Mouse (Mus musculus) left cerebral cortex, adult 8-10 months (tissue): ENCODE measurements around the gene Fam178b. TPM values are rescaled to one million over a fixed set of nuclear protein-coding genes. Genes with fewer than 3 reads are reported as not detected.

Experiments used
- DNase-seq, 2 experiments: peaks; one replicate each; pipeline ENCODE4 v3.0.0; 2022; ENCODE audit warnings: low spot score in 2 of 2
- total RNA-seq, 4 experiments: library from RNA; stranded (reverse); gene quantifications; 2 replicates each; pipeline ENCODE4 v1.2.4; 2022

Gene Fam178b
- total RNA-seq, 4 experiments from 2014 or later, result 0.57 TPM; not detected in 3

DNA sequence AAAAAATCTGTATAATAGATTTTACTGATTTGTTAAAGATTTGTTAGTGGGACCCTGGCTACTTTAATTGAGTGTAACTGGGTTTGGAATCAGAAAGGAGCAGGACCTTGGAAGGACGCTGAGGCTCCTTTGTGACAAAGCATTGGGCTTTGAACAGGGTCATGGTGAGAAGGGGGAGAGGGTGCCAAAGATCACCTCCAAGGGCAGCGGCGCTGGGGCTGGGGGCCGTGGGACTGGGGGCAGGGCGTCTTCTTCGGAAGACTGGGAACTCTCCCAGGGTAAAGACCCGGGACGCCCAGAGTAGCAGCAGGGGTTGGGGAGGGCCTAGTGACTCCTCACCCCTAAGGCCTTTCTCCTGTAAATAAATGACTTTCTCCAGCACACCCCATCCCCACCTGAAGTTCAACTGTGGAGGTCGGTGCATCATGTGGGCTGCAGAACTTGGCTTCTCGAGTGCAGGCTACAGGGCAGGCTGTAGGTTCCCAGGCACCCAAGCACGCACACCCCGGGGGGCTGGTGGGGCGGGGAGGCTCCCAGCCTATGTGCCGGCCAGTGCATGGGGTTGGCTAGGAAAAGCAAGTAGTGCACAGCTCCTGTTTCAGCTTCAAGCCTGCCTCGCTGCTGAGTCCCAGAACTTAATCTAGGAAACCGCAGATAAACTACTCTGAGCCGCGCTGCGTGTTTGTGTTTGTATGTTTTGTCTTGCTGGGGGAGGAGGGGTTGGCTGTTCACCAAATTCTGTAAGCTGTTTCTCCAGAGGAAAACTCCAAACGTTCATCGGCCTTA lies 115.0 kb downstream of the Fam178b start:
- DNase-seq, result no peak

DNA sequence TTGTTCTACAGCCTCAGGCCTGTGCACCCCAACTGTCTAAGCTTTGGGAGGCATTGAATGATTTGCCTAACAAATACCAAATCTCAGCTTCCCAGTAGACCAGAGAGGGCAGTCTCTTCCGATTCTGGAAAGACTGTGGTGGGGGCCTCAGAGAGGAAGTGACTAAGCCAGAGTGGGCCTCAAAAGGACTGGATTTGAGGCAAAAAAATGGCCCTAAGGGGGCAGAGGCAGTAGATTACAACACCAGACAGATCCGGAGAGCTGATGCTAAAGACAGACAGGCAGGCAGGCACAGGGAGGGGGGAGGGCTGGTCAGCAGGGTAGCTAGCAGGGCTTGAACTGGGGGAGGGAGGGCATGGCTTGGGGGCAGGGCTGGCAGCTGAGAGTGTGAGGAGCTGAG lies 116.6 kb downstream of the Fam178b start:
- no peak for DNase-seq

DNA sequence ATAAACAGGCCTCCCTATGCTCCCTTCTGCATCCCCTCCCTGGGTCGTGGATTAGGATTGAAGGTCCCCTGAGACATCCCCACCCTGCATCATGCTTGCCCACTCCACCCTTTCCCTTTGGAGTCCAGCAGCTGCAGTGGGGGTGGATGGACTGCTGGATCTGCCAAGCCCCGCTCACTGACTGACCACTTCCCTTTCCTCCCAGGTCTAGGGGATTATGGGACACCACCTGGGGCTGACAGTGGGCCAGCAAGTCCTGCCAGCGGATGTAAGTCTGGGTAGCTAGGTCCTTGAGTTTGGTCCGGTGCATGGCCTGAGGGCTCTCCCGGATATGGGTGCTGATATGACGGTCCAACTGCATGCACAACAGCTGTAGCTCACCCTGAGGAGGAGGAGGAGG lies 118.9 kb downstream of the Fam178b start:
- DNase-seq, result no peak

DNA sequence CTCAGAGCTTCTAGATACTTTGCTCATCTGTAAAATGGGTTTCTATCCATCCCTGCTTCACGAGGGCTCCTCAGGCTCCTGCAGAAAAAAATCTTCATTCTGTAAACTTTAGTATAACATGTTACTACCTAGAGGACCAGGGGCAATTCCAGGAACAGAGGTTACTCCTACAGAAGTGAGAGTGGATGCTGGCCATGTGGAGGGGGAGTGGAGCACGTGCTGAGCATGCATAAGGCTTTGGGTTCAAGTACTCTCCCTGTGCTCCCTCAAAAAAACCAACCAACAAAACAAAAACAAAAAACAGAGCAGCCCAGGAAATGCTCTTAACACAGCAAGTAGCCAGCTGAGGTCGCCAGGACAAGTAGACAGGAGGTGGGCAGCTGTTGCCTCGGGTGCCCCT lies 119.4 kb downstream of the Fam178b start:
- DNase-seq, result no peak

DNA sequence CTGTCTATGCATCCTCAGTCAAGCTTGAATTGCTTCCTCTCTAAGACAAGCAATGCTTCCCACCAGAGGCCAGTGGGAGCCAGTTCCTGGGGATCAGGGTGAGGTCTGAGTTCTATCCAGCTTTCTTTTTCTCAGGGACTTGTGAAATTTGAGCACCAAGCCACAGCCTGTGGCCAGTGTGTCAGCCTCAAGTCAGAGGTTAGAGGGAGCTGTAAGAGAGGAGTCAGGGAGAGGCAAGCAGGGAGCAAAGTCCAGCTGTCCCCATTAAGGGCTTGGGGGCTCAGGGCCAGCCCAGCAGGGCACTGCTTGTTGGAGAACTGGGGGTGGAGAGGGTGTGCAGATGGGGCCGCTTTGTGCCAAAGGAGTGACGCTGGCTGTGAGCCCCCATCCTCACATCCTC lies 119.8 kb downstream of the Fam178b start:
- DNase-seq, result no peak

DNA sequence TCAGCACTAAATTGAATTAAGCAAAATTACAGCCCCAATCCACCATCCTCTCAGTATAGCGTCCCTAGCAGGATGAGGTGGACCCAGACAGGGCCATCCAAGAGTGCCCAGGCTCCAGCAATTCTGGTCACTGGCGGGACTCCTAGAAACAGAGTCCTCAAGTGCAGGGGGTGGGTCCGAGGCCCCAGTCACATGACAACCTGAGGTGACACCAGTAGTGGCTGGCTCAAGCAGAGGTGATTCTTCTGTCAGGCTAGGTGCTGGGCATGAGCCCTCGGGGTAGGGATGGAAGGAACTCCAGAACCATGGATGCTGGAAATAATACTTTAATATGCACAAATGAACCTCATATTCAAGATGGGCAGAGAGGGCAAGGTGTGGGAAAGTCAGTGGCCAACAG lies 120.6 kb downstream of the Fam178b start:
- no peak for DNase-seq

DNA sequence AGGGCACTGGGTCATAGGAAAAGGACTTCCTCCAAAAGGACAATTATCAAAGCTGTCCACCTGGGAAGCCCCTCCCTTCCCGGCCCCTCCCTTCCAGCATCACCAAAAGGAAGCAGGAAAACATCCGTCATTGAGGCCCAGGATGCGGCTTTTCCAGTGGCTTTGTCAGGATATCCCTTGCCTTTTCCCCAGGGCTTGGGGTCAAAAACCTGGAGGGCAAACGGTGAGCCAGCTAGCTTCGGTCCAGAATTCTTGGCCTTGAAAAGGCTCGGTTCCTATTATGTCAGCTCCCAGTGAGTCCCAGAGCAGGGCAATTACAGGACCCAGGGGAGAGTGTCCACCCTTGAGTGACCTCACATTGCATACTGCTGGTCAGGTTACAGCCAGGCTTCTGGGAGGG lies 122.1 kb downstream of the Fam178b start:
- no peak for DNase-seq

DNA sequence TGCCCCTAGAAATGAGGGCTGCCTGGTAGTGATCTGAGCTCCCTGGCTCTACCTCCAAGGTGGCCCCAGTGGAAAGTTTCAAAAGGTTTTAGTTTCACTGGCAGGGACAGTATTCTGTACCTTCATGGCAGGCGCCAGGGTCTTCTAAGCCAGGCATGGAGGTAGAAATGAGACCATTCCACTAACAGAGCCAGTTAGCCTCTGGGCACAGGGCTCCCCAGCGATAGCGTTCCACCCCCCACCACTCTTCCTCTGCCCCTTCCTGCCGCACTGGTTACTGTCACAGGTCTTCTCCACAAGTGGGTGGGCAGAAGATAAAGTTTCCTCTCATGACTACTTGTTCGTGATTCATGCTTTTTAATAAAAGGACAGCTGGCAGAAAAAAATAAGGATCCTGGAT lies 123.1 kb downstream of the Fam178b start:
- DNase-seq, result no peak

DNA sequence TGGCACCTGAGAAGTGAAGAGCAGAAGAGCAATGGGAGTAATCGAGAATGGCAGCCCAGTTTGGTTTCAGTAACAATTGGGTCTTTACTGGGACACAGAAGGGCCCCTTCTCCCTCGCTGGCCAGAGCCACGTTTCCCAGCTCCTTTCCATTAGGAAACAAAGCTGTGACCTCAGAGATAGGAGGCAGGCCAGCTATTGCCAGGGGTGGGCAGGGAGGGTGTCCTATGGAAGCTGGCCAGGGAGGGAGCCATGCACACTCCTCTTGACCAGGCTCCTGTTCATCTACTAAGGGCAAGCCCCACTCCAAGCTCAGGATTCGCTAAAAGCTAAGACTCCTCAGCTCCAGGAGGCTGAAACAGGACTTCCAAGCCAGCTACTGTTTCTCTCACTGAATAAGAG lies 123.7 kb downstream of the Fam178b start:
- DNase-seq, result no peak

DNA sequence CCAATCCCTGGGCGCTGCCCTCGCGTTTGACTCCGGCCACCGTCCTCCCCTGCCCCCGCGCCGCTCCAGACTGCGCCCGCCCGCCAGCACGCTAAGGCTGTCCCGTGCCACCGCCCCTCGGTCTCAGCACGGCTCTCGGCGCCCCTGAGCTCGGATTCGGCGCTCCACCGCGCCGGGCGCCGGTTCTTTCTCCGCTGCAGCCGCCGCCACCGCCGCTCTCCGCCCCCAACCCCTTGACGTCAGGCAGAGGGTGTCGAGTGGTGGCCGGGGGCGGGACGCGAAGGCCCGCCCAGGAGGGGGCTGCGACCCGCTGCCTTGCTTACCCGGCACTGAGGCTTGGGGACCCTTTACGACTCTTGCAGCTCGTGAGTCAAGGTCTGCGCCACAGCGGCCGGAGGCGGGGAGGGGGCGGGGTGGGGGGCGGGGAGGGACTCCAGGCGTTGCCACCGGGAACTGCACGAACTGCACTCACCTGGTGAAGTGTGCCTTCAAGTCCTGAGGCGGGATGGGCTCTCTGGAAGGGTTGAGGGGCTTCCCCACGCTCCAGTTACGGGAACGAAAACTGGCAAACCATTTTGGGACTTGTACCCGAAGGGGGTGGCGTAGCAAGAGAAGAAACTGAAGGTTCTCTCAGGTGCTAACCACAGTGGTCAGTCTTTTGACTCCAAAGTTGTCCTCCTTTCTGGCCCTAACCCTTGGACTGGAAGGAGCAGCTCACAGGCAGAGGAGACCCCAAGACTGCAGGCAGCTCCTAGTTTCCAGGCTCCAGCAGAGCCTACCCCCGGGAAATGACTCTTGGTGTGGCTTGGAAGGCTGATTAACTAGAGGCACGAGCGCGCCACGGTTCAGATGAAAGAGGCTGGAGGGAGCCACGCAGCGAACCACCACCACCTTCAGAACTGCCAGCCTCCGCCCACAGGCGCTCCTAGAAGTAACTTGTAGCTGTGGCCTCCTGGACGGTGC lies 124.7 kb downstream of the Fam178b start, which contains the start of gene Sema4c:
TSS of gene Sema4c (minus strand) at position 319 of the 963 bp plus-strand sequence.
- peak in 1 of 2 experiments; percentile 49 for DNase-seq

DNA sequence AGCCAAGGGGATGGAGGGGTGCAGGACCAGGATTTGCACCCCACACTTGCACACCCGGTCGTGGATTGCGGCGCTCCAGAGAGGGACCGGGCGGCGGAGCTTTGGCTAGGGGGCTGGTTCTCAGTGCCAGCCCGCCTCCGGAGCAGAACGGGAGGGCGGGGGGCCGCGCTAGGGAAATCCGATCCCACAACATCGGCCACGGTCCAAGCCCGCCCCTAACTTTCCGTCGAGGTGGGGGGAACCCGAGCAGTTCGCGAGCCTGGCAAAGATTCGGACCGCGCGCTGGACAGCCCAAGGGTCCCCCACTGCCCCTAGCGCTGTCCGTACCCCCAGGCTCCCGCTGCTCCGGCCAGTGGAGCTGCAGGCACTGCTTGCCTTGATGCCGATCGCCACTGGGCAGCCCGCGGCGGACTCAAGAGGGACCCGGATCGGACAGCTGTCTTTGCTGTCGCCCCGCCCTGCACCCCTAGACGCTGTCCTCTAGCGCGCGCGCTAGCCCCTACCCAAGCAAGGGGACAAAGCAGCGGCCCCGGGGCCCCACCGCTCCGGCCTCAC lies 125.4 kb downstream of the Fam178b start:
- peak in 1 of 2 experiments; percentile 67 for DNase-seq

DNA sequence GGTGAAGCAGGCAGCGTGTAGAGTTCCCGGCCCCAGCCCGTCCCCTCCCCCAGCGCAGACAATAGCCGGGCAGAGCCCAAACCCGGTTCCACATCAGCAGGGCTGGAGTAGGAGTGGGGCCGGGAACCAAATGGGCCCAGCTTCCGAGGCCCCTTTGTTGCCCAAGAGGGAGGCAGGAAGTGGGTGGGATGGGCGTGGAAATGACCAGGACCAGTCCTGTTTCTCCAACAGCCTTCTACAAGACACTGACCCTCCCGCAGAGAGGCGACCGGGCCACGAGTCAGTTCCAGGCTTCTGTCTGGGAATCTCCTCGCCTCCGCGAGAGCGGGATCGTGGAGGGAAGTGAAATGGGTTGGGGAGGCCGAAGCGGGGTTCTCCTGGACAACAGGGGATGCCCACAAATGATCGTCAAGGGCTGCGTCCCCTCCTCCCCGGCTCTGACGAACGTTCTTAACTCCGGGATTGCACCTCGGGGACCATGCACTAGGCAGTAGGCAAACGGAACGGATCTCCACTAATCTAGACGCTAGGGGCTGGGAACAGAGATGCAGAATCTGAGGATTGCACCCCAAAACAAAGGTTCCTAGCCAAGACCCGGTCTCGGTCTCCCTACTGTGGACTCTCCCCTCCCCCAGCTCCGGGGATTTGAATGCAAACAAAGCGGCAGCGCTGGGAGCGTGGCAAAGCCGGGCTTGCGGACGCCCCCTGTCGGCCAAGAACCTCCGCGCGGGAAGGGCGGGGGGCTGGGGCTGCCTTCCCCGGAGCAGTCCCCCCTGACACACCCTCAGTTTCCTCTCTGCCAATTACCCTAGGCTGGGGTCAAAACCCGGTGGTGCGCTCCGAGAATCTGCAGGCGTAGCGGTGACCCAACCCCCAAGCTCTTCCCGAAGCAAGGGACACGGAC lies 126.2 kb downstream of the Fam178b start:
- peak; percentile 77 to 92 for DNase-seq

DNA sequence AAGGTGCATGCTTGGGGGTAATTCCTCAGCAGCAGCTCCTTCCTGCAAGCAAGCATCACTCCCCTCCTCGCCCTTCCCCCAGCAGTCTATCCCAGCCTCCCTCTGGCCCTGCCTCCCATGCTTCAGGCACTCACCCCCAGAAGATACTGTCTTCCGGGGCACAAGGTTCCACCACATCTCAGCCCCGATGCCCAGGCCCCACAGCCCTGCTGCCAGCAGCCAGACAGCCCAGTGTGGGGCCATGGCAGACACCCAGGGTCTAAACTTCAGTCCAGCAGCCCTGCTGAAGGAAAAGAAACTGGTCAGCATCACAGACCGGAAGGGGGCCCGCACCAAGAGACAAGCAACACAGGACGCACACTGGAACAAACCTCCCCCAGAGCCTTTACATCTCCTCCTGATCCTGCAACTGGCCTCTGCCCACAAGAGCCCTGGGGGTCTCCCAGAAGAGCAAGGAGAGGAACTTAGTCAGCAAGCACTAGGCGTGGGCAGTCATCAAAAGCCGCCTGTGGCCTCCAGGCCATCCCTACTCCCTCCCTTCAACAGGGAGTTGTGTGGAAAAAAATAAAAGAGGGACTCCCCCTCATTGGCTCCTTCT lies 127.1 kb downstream of the Fam178b start:
- DNase-seq, result no peak

DNA sequence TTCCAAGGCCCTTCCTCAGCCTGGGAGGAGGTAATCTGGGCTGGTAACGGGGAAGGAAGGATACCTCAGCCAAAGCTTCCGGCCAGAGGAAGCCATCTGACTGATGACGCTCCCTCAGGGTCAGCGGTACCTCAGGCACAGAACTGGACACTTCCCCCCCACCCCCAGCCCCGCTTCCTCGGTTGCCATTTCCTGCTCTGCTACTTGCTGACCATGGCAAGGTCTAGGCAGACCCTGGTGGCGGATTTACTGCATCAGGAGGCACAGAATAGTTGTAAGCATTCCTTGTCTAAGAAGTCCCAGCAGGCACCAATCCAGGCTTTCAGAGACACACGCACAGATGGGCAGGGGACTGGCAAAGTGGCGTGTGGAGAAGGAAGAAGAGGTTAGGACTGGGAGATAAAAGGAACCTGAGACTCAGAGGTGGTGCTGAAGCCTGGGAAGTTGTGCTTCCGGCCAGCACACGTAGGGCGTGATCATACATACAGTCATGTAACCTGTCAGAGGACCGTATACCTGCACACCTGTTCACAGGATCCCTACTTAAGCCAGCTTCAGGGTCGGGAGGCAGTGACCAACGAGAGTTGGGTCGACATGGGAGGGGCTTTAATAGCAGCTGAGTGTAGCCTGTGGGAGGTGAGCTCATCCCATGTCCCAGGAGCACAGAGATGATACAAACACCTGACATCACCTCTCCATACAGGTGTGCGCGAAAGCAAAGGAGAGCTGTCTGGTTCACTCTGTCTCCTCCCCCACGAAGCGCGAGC lies 128.2 kb downstream of the Fam178b start:
- DNase-seq, result no peak

DNA sequence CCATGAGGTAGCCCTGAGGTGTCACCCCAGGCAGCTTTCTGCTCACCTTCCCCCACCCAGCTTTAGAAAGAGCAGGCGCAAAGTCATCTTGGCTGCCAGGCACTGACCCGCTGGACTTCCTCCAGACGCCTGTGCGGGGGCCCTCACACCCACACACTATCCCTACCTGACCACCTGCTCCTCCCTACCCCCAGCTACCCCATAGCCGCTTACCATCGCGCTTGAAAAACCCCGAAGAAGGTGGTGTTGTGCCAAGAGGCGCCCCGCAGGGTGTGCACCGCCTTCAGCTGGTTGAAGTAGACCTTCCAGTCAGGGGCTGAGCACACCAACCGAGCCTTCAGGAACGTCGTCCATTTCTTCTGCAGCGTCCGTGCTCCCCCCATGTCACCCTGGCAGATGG lies 130.5 kb downstream of the Fam178b start:
- no peak for DNase-seq

DNA sequence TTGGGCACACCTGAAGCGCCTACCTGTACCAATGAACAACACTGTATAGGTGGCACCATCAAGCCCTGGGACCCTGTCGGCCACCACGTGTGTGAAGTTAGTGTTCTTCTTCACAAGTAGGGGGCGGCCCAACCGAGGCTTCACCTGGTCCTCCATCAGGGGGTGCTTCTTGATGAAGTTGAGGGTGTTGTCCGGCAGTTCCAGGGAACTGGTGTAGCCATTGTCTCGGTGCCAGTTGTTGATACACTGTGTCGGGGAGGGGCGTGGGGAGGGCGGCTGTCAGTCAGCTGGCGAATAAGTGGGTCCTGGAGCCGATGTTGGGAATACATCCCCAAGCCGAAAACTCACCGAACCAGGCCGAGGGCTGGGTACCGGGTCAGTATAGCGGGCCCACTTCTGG lies 131.1 kb downstream of the Fam178b start:
- DNase-seq, result no peak

DNA sequence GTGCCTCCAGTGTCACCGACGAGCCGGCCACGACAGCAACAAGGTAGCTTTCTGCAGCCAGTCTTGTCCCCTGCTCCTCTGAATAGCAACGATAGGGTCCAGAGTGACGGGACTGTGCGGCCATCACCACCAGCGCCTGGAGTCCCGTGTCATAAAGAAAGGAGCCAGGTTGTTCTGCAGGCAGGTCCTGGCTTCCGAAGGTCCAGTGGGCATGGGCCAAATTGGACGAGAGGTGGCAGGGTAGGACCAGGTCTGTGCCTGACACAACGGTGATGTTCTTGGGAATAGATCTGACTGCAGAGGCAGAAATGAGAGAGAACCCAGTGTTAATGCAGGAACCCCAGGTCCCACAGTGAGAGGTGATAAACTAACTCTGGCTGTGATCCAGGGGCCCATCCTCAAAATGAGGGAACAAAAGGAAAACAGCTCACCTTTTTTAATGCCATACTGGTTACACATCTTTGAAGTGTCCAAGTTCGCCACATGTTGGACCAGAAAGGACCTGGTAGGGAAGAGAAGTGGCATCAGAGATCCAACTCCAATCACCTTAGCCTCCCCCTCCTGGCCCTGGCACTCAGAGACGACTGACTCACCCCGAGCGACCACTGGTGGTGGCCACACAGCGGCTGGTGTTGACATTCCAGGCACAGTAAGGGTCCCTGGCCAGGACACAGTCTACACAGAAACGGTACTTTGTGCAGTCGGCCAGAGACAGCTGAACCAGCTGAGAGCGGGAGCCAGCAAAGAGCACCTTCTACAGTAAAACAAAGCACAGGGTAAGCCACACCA lies 132.7 kb downstream of the Fam178b start:
- no peak for DNase-seq

DNA sequence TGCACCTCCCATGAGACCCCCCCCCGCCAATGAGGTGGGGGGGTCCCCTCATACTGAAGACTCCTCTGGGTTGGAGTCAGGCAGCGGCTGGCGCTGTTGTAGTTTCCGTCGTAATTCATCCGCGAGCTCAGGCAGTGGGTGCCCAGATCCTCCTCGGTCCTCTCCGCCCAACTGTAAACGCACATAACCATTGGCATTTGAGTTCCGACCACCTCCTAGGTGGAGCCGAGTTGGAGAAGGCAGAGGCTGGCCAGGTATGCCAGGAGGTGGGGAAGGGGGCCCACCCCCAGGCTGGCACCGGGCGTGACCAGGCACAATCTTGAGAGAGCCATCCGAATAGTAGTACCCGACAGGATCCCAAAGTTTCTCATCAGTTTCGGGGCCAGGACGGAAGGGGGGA lies 133.5 kb downstream of the Fam178b start:
- DNase-seq, result no peak

DNA sequence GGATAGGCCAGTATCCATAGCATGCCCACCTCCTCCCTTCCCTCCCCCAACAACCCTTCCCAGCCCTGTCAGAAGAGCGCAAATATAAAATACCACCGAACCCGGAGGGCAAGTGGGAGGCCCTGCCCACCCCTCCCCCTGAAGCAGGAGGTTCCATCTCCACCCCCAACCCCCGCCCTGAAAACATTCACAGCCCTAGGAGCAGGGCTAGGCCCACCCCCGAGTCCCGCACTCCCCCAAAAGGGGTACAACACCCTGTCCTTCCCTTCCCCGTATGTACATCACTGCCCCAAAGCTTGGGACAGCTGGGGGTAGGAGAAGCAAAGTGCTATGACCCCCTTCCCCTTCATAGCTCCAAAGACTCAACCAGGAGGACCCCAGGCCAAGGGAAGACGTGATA lies 134.2 kb downstream of the Fam178b start:
- no peak for DNase-seq
